Mouse (Mus musculus) forebrain, embryonic 13.5 days (tissue): ENCODE measurements around the gene Prnd. TPM values are rescaled to one million over a fixed set of nuclear protein-coding genes. Genes with fewer than 3 reads are reported as not detected.
A peak's percentile ranks its signal among the peaks of the same experiment; 100 is the strongest.

Experiments used
- ATAC-seq: fragments of 200-750 bp; cut with Nextera tagmentation; 2 replicates; pipeline ENCODE4 v1.8.0; 2017
- H3K27ac ChIP-seq: fragments of 300-500 bp; sonication (generic); 2 replicates; pipeline ENCODE4 v1.5.1; 2015; ENCODE audit warnings: inconsistent platforms, mild to moderate bottlenecking, moderate library complexity
- H3K27me3 ChIP-seq: fragments of 300-500 bp; sonication (generic); 2 replicates; pipeline ENCODE4 v1.6.1; 2015; ENCODE audit warnings: mild to moderate bottlenecking, inconsistent platforms
- H3K36me3 ChIP-seq: fragments of 300-500 bp; sonication (generic); 2 replicates; pipeline ENCODE4 v1.6.1; 2015; ENCODE audit warnings: mild to moderate bottlenecking, inconsistent platforms; ENCODE audit not compliant: poor library complexity, severe bottlenecking
- H3K4me1 ChIP-seq: fragments of 300-500 bp; sonication (generic); 2 replicates; pipeline ENCODE4 v1.6.1; 2015; ENCODE audit warnings: inconsistent platforms
- H3K4me2 ChIP-seq: fragments of 300-500 bp; sonication (generic); 2 replicates; pipeline ENCODE4 v1.6.1; 2015; ENCODE audit warnings: inconsistent platforms, mild to moderate bottlenecking, moderate library complexity
- H3K4me3 ChIP-seq: fragments of 300-500 bp; sonication (generic); 2 replicates; pipeline ENCODE4 v1.5.1; 2015; ENCODE audit warnings: mild to moderate bottlenecking, inconsistent platforms
- H3K9ac ChIP-seq: fragments of 300-500 bp; sonication (generic); 2 replicates; pipeline ENCODE4 v1.6.1; 2015; ENCODE audit warnings: mild to moderate bottlenecking, inconsistent platforms
- H3K9me3 ChIP-seq: fragments of 300-500 bp; sonication (generic); replicated peaks from 2 replicates; pipeline ENCODE4 v1.6.1; 2016; ENCODE audit warnings: inconsistent platforms
- WGBS: fragments of 180-500 bp; shearing (Covaris S2); methylation state at CpG from one replicate; pipeline ENCODE4 v1.1.7; 2015; 5-methylcytosine and 5-hydroxymethylcytosine counted together
- polyA plus RNA-seq: library from polyadenylated mRNA; unstranded; fragments of >200 nt; fragmentation: Nextera tagmentation; extraction: Ambion mirVana; gene quantifications from 2 replicates; pipeline ENCODE4 v1.2.1, GENCODE M21; 2015

Prnd gene
- polyA plus RNA-seq: 7.3 and 7.7 TPM in 2 replicates

- no peak for ATAC-seq
- no peak within 1 kb of the TSS for H3K9ac ChIP-seq
- H3K27ac ChIP-seq: no peak within 1 kb of the TSS
- H3K36me3 ChIP-seq: no peaks in the 10 kb centered on the region
- H3K4me3 ChIP-seq: no peak within 1 kb of the TSS
- H3K4me1 ChIP-seq: peaks cover 30% of the 10 kb centered on the region; the same call in 1 of the 2 replicates
- no peak within 1 kb of the TSS for H3K4me2 ChIP-seq
- no peaks in the 10 kb centered on the region for H3K9me3 ChIP-seq
- H3K27me3 ChIP-seq: peaks cover 31% of the 10 kb centered on the region
- 24% methylated on average over 11 of the region's 11 CpGs for WGBS
Measured at GRCm38 (mm10) chr2:131950598-131951095, at the start of gene Prnd. TSS of gene Prnd (plus strand) at chr2:131950861.

- Histone ChIP-seq H3K9ac (no peak overlapping the region), H3K27me3 (no peaks in the 10 kb centered on the region), H3K27ac (no peak overlapping the region), H3K36me3 (no peaks in the 10 kb centered on the region), H3K4me2 (no peak overlapping the region), H3K4me3 (no peak overlapping the region), H3K9me3 (no peaks in the 10 kb centered on the region), H3K4me1 (0 out of 2 replicates have a peak, but pooled peaks cover 5% of the 10 kb centered on the region)
- no peak for ATAC-seq
- WGBS: 67% methylated on average over 2 of the region's 3 CpGs
Measured at GRCm38 (mm10) chr2:131902423-131902822, 48.2 kb upstream of the Prnd start.

GRCm38 (mm10) chr2:131902867-131903266 is 47.8 kb upstream of the Prnd start:
- H3K9ac ChIP-seq: no peak overlapping the region
- ATAC-seq: no peak
- 0 out of 2 replicates have a peak, but pooled peaks cover 5% of the 10 kb centered on the region for H3K4me1 ChIP-seq
- WGBS: 67% methylated on average over 8 of the region's 8 CpGs
- H3K4me2 ChIP-seq: no peak overlapping the region
- H3K9me3 ChIP-seq: no peaks in the 10 kb centered on the region
- no peak overlapping the region for H3K27ac ChIP-seq
- H3K4me3 ChIP-seq: no peak overlapping the region
- H3K36me3 ChIP-seq: no peaks in the 10 kb centered on the region
- H3K27me3 ChIP-seq: no peaks in the 10 kb centered on the region

GRCm38 (mm10) chr2:131905025-131905424 is 45.6 kb upstream of the Prnd start:
- Histone ChIP-seq H3K27me3 (no peaks in the 10 kb centered on the region), H3K4me1 (0 out of 2 replicates have a peak, but pooled peaks cover 5% of the 10 kb centered on the region), H3K4me2 (no peak overlapping the region), H3K36me3 (no peaks in the 10 kb centered on the region), H3K9me3 (no peaks in the 10 kb centered on the region), H3K9ac (no peak overlapping the region), H3K4me3 (no peak overlapping the region), H3K27ac (no peak overlapping the region)
- ATAC-seq: no peak
- WGBS: 73% methylated on average over 5 of the region's 5 CpGs

GRCm38 (mm10) chr2:131905776-131906175 is 44.9 kb upstream of the Prnd start:
- no peak for ATAC-seq
- H3K4me1 ChIP-seq: peaks cover 11% of the 10 kb centered on the region
- 47% methylated on average over 6 of the region's 6 CpGs for WGBS
- H3K36me3 ChIP-seq: no peaks in the 10 kb centered on the region
- H3K4me2 ChIP-seq: no peak overlapping the region
- no peak overlapping the region for H3K9ac ChIP-seq
- no peak overlapping the region for H3K4me3 ChIP-seq
- no peaks in the 10 kb centered on the region for H3K27me3 ChIP-seq
- H3K9me3 ChIP-seq: no peaks in the 10 kb centered on the region
- H3K27ac ChIP-seq: no peak overlapping the region

GRCm38 (mm10) chr2:131906266-131906665 is 44.4 kb upstream of the Prnd start:
- Histone ChIP-seq H3K4me3 (no peak overlapping the region), H3K36me3 (no peaks in the 10 kb centered on the region), H3K27ac (no peak overlapping the region), H3K27me3 (no peaks in the 10 kb centered on the region), H3K4me1 (peaks cover 16% of the 10 kb centered on the region), H3K4me2 (no peak overlapping the region), H3K9ac (no peak overlapping the region), H3K9me3 (no peaks in the 10 kb centered on the region)
- WGBS: 87% methylated on average over 3 of the region's 3 CpGs
- ATAC-seq: no peak

- Histone ChIP-seq H3K4me3 (no peak overlapping the region), H3K36me3 (no peaks in the 10 kb centered on the region), H3K9ac (no peak overlapping the region), H3K27ac (no peak overlapping the region), H3K9me3 (no peaks in the 10 kb centered on the region), H3K4me1 (peaks cover 22% of the 10 kb centered on the region), H3K4me2 (no peak overlapping the region), H3K27me3 (no peaks in the 10 kb centered on the region)
- WGBS: 88% methylated on average over 1 of the region's 1 CpGs
- ATAC-seq: no peak
Measured at GRCm38 (mm10) chr2:131906846-131907245, 43.8 kb upstream of the Prnd start.

GRCm38 (mm10) chr2:131907311-131907710 is 43.4 kb upstream of the Prnd start:
- Histone ChIP-seq H3K4me3 (no peak overlapping the region), H3K27ac (no peak overlapping the region), H3K36me3 (no peaks in the 10 kb centered on the region), H3K27me3 (no peaks in the 10 kb centered on the region), H3K4me1 (peaks cover 26% of the 10 kb centered on the region), H3K9ac (no peak overlapping the region), H3K4me2 (no peak overlapping the region), H3K9me3 (no peaks in the 10 kb centered on the region)
- WGBS: 75% methylated on average over 5 of the region's 5 CpGs
- no peak for ATAC-seq

- no peak for ATAC-seq
- H3K4me3 ChIP-seq: no peak overlapping the region
- H3K9ac ChIP-seq: no peak overlapping the region
- H3K9me3 ChIP-seq: no peaks in the 10 kb centered on the region
- no peaks in the 10 kb centered on the region for H3K27me3 ChIP-seq
- no peak overlapping the region for H3K4me2 ChIP-seq
- 89% methylated on average over 7 of the region's 7 CpGs for WGBS
- no peak overlapping the region for H3K27ac ChIP-seq
- H3K4me1 ChIP-seq: peaks cover 34% of the 10 kb centered on the region
- H3K36me3 ChIP-seq: no peaks in the 10 kb centered on the region
Measured at GRCm38 (mm10) chr2:131908351-131908861, 42.3 kb upstream of the Prnd start.

- peaks cover 38% of the 10 kb centered on the region for H3K4me1 ChIP-seq
- ATAC-seq: no peak
- peak overlapping the region; percentile 71; the same call in 1 of the 2 replicates for H3K4me2 ChIP-seq
- peaks cover 4% of the 10 kb centered on the region; the same call in 1 of the 2 replicates for H3K36me3 ChIP-seq
- WGBS: 89% methylated on average over 1 of the region's 1 CpGs
- H3K9me3 ChIP-seq: no peaks in the 10 kb centered on the region
- H3K27ac ChIP-seq: no peak overlapping the region
- H3K9ac ChIP-seq: no peak overlapping the region
- no peak overlapping the region for H3K4me3 ChIP-seq
- no peaks in the 10 kb centered on the region for H3K27me3 ChIP-seq
Measured at GRCm38 (mm10) chr2:131908906-131909305, 41.8 kb upstream of the Prnd start.

- WGBS: 5% methylated on average over 52 of the region's 52 CpGs
- peak; percentile 95 for ATAC-seq
- Histone ChIP-seq H3K36me3 (peaks cover 5% of the 10 kb centered on the region; the same call in 1 of the 2 replicates), H3K4me3 (peak within 1 kb of the TSS; percentile 70), H3K27ac (peak within 1 kb of the TSS; percentile 93), H3K4me2 (peak within 1 kb of the TSS; percentile 71), H3K9me3 (no peaks in the 10 kb centered on the region), H3K9ac (peak within 1 kb of the TSS; percentile 89), H3K27me3 (no peaks in the 10 kb centered on the region), H3K4me1 (peaks cover 34% of the 10 kb centered on the region)
Measured at GRCm38 (mm10) chr2:131909683-131910572, 40.7 kb upstream of the Prnd start, which contains the start of the genes Prnp and Prn. TSS of gene Prnp (plus strand) at chr2:131909928. TSS of gene Prn (plus strand) at chr2:131909957.

- no peak for ATAC-seq
- 0 out of 2 replicates have a peak overlapping the region, but pooled peaks have one; percentile 41 for H3K27ac ChIP-seq
- 54% methylated on average over 2 of the region's 2 CpGs for WGBS
- no peaks in the 10 kb centered on the region for H3K27me3 ChIP-seq
- H3K4me2 ChIP-seq: peak overlapping the region; percentile 71
- peak overlapping the region; percentile 89 for H3K9ac ChIP-seq
- H3K9me3 ChIP-seq: no peaks in the 10 kb centered on the region
- peaks cover 7% of the 10 kb centered on the region; the same call in 1 of the 2 replicates for H3K36me3 ChIP-seq
- peak overlapping the region; percentile 70 for H3K4me3 ChIP-seq
- peaks cover 34% of the 10 kb centered on the region for H3K4me1 ChIP-seq
Measured at GRCm38 (mm10) chr2:131910847-131911246, 39.8 kb upstream of the Prnd start.
